Mouse (Mus musculus) activated CD4-positive, CD25-positive, alpha-beta regulatory T cell, adult 4 months (primary cell): ENCODE measurements around the gene Eif3l. TPM values are rescaled to one million over a fixed set of nuclear protein-coding genes. Genes with fewer than 3 reads are reported as not detected.

Source experiments
- ATAC-seq: one replicate; pipeline ENCODE4 v1.8.0; 2017
- polyA plus RNA-seq, 2 experiments: library from polyadenylated mRNA; unstranded; fragments of 100-300 nt; shearing (Covaris generic); gene quantifications; one replicate each; pipeline ENCODE4 v1.2.1; 2017

Eif3l gene
- polyA plus RNA-seq, 2 experiments from 2014 or later = 241 to 298 TPM

DNA sequence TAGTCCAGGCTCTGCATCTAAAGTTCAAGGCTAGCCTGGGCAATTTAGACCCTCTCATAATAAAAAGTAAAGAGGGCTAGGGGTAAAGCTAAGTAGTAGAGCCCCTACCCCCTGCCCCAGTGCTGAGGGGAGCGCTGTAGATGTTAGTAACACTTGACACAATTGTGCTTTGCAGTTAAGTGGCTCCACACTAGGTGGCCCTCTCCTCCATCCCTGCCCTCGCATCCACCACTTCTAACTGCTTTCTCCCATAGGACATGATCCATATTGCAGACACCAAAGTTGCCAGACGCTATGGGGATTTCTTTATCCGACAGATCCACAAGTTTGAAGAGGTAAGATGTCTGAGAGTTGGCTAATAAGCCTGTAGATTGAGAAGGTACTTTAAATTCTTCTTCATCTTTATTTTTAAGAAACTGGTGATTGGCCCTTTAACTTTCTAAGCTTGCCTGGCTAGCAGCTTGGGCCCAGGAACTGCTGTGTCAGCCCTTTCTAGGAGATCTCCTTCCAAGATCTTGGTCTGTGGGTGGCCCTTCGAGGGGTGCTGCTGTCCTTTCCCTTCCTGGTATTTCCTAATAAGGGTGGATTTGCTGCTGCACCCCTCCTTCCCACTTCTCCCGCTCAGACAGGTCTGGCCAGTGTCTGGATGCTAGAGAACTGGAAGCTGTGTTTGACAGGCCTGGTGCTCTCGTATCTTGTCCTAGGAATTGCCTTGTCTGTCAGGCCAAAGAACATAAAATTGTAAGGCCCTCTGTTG lies 18.3 kb downstream of the Eif3l start:
- no peak for ATAC-seq

DNA sequence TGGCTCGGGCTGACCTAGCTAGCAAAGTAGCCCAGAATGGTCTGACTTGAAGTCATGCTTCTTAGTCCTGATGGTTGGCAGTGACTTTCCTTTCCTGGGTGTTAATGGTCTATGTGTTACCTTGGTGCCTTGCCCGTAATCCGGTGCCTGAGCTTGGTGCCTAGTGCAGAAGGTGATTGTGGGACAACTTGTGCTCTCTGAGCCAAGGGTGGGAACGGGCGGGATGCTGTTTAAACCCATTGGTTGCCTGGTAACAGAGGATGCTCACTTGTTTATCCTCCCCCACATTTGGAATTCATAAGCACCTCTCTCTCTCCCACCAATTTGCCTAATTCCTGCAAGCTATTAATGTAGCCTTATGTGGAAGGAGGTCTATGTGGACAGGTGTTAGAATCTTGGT lies 20.5 kb downstream of the Eif3l start:
- ATAC-seq = no peak

- ATAC-seq = no peak
Observed at GRCm38 (mm10) chr15:79096556-79096955, 21.6 kb downstream of the Eif3l start.

- no peak for ATAC-seq
Observed at GRCm38 (mm10) chr15:79097135-79097534, 22.2 kb downstream of the Eif3l start.

- no peak for ATAC-seq
Observed at GRCm38 (mm10) chr15:79097611-79098025, 22.6 kb downstream of the Eif3l start.

DNA sequence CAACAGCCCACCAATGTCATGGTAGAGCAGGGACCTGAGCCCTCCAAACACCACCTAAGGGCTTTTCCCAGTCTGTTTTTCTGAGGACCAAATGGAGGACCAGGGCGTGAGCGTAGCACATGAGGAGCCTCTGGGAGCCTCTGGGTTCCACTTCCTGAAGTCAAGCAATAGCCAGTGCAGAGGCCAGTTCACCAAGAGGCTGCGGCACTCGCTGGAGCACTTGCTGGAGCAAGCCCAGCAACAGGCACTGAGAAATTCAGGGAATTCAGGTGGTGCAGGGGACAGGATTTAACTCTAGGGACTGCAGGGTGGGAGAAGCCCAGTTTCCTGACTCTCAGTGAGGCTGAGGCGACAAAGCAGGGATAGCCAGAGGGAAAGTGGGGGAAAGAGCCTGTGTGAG lies 23.2 kb downstream of the Eif3l start:
- ATAC-seq = no peak

- no peak for ATAC-seq
Observed at GRCm38 (mm10) chr15:79098868-79099267, 23.9 kb downstream of the Eif3l start.

- no peak for ATAC-seq
Observed at GRCm38 (mm10) chr15:79099456-79099855, 24.5 kb downstream of the Eif3l start.

DNA sequence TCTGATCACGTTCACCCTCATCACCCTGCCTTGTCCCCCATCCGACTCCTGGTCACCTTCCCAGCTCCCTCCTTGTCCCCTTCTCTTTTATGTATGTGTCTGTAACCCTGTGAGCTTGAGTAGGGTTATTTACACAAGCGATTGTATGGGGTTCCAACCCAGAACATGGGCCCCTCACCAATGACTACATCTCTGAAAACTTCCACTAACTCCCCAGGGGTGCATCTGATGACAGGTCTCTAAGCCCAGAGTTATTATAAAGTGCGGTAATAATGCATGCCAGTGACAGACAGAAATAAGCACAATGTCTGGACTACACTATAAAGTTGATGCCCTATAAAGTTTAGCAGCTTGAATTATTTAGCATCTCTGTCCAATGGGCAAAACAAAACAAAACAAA lies 25.4 kb downstream of the Eif3l start:
- ATAC-seq = no peak

- ATAC-seq = no peak
Observed at GRCm38 (mm10) chr15:79101531-79101930, 26.6 kb downstream of the Eif3l start.

DNA sequence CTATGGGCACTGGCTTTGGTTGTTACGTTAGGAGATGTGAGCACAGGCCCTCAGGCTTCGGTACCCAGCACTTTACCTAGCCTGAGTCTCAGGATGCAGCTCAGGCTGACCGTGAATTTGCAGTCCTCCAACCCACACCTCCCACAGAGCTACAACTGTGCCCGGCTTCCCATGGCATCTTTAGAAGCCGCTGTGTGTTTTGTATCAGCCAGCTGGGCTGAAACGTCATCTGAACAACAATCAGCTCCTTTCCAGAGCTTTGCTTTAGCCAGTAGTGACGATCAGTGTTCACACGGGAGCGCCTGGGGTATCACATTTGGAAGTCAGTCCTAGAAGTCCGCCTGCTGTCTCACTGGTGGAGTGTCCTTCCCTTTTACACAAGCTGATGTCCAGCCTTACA lies 28.3 kb downstream of the Eif3l start:
- no peak for ATAC-seq

- ATAC-seq = no peak
Observed at GRCm38 (mm10) chr15:79105804-79106203, 30.8 kb downstream of the Eif3l start.

- ATAC-seq = no peak
Observed at GRCm38 (mm10) chr15:79107966-79108365, 33.0 kb downstream of the Eif3l start.

- peak; percentile 80 for ATAC-seq
Observed at GRCm38 (mm10) chr15:79108421-79109320, 33.7 kb downstream of the Eif3l start, which contains the start of gene Micall1. Gene Micall1 (plus strand): TSS chr15:79108898.

DNA sequence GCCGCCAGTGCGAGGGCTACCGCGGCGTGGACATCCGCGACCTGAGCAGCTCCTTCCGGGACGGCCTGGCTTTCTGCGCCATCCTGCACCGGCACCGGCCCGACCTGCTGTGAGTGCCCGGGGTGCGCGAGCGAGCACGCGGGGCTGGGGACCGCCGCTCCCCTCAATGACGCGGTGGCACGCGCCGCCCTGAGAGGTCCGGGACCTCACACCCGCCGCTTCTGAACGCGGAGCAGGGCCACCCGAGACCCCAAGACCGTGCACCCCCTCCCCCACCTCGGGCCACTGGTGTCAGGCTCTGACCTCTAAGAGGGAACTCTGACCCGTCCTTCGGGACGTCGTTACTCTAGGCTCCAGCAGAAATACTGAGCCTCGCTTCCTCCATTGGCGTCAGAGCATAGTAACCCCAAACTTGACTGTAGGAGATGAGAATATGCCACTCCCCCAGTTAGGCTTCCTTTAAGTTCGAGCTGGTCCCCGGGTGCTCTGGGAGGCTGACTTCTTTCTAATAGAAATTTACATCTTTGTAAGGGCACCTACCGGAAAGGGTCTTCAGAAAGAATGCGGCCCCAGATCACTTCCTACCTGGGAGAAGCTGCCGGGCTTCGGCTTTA lies 34.4 kb downstream of the Eif3l start:
- ATAC-seq = peak; percentile 55

DNA sequence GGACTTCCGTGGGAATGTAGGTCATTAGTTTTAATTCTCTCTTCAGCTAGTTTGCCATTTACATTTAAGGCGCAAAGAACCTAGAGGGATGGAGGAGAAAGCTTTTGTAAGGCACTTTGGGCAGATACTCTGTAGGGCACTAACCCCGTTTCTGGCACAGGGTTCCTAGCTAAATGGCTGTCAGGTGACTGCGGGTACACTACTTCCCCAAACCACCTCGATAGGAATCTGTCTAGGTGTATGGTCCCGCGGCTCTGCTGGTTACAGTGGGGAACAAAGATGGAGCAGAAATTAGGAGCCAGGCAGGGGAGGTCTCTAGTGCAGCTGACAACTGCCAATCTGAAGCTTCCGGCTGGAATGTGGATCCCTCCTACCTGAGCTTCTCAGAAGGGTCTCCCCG lies 35.1 kb downstream of the Eif3l start:
- no peak for ATAC-seq

DNA sequence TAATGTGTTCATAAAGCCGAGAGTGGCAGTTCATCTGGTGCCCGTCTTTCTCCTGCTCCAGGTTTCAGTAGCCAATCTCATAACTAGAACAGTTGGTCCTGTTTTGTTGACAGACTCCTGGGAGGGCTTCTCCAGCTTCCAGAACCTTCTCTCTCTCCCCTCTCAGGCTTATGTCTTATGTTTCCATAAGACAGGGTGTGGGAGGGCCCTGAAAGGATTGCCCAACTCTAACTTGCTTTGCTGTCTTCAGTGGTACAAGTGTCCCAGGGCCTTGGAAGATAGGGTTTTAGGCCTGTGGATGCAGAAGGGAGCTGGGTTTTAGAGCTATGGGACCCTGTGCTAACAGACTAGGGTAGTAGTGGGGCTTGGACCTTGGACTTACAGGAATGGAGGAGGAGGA lies 35.5 kb downstream of the Eif3l start:
- ATAC-seq = no peak

DNA sequence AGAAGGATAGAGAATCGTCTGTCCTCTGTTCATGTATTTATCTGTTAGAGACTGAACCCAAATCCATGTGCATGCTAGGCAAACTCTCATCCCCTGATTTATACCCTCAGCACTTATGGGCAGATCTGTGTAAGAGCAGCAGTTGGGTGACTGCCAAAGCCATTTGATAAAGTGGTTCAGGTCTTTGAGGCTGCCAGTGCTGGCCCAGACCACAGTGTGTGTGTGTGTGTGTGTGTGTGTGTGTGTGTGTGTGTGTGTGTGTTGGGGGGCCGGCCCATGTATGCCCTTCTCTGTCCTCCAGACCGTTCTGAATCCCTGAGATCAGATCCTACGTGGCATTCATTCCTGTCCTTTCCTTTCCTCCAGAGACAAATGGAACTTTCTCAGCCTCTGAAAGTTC lies 36.8 kb downstream of the Eif3l start:
- ATAC-seq = no peak

DNA sequence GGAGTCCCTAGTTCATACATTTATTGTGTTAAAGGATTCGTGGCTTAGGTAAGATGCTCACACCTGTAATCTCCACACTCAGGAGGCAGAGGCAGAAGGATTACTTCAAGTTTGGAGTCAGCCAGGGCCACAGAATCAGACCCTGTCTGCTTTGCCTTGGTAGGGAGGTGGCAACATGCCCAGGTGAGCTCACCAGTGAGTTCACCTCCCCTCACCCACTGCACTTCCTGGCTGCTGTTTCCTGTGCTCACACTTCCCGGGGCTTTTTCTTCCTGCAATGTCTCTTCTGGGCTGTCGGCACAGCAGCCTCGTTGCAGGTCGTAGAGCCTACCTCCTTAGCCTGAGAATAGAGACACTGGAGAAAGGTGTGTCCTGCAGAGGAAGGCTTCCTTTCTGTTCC lies 40.3 kb downstream of the Eif3l start:
- ATAC-seq = peak; percentile 87

GRCm38 (mm10) chr15:79119491-79119890 lies 44.5 kb downstream of the Eif3l start:
- no peak for ATAC-seq

GRCm38 (mm10) chr15:79122119-79122518 lies 47.1 kb downstream of the Eif3l start:
- ATAC-seq = no peak

DNA sequence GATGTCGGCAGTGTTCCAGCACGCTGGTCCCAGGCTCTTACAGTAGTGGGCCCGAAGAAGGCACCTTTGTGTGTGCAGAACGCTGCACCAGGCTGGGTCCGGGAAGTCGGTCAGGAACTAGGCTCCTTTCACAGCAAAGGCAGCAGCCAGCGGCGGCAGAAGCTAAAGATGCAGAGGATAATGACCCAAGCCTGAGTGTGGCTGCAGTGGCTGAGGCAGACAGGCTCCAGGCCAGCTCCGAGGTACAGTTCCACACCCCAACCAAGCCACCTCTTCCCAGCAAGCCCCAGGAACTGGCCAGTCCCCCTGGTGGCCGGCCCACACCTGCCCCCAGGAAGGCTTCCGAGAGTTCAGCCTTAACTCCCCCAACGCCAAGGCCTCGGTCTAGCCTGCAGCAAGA lies 47.6 kb downstream of the Eif3l start:
- no peak for ATAC-seq

GRCm38 (mm10) chr15:79123751-79124150 lies 48.8 kb downstream of the Eif3l start:
- ATAC-seq = no peak
